Mouse (Mus musculus): ENCODE measurements around the gene Nlgn1. TPM values are rescaled to one million over a fixed set of nuclear protein-coding genes. Genes with fewer than 3 reads are reported as not detected.

The Nlgn1 gene
- total RNA-seq, 2 experiments from 2014 or later, result 0.69 to 0.72 TPM

GRCm38 (mm10) chr3:25897456-25897855 lies 434.8 kb downstream of the Nlgn1 start:
- intact Hi-C loops (cut with DNase I; ENCODE audit: low total_unique reads), result no loop called here
- no peak for DNase-seq

- intact Hi-C loops (cut with DNase I; ENCODE audit: low total_unique reads), result no loop called here
- no peak for DNase-seq
Observed at GRCm38 (mm10) chr3:25884797-25885196, 447.5 kb downstream of the Nlgn1 start.

GRCm38 (mm10) chr3:25869161-25869560 lies 463.1 kb downstream of the Nlgn1 start:
- DNase-seq, result no peak
- intact Hi-C loops (cut with DNase I; ENCODE audit: low total_unique reads), result no loop called here

GRCm38 (mm10) chr3:25858384-25858783 lies 473.9 kb downstream of the Nlgn1 start:
- intact Hi-C loops (cut with DNase I; ENCODE audit: low total_unique reads), result no loop called here

GRCm38 (mm10) chr3:25844686-25845462 lies 487.4 kb downstream of the Nlgn1 start:
- intact Hi-C loops (cut with DNase I; ENCODE audit: low total_unique reads), result no loop called here
- DNase-seq, result no peak

More at GRCm38 (mm10) chr3:25858384-25858783, 473.9 kb downstream of the Nlgn1 start:
- DNase-seq, result no peak

- intact Hi-C loops (cut with DNase I; ENCODE audit: low total_unique reads), result no loop called here
Observed at GRCm38 (mm10) chr3:25830237-25830636, 502.0 kb downstream of the Nlgn1 start.

GRCm38 (mm10) chr3:25813368-25813767 lies 518.9 kb downstream of the Nlgn1 start:
- intact Hi-C loops (cut with DNase I; ENCODE audit: low total_unique reads), result no loop called here
- no peak for DNase-seq

More at GRCm38 (mm10) chr3:25830237-25830636, 502.0 kb downstream of the Nlgn1 start:
- DNase-seq, result no peak

- intact Hi-C loops (cut with DNase I; ENCODE audit: low total_unique reads), result no loop called here
- no peak for DNase-seq
Observed at GRCm38 (mm10) chr3:25807559-25807958, 524.7 kb downstream of the Nlgn1 start.

GRCm38 (mm10) chr3:25781651-25782050 lies 550.6 kb downstream of the Nlgn1 start:
- no peak for DNase-seq
- intact Hi-C loops (cut with DNase I; ENCODE audit: low total_unique reads), result no loop called here

- DNase-seq, result no peak
- intact Hi-C loops (cut with DNase I; ENCODE audit: low total_unique reads), result no loop called here
Observed at GRCm38 (mm10) chr3:25775437-25775836, 556.8 kb downstream of the Nlgn1 start.

- DNase-seq, result no peak
- intact Hi-C loops (cut with DNase I; ENCODE audit: low total_unique reads), result no loop called here
Observed at GRCm38 (mm10) chr3:25773908-25774307, 558.4 kb downstream of the Nlgn1 start.

GRCm38 (mm10) chr3:25773467-25773866 lies 558.8 kb downstream of the Nlgn1 start:
- intact Hi-C loops (cut with DNase I; ENCODE audit: low total_unique reads), result no loop called here
- no peak for DNase-seq

- intact Hi-C loops (cut with DNase I; ENCODE audit: low total_unique reads), result no loop called here
Observed at GRCm38 (mm10) chr3:25763689-25764088, 568.6 kb downstream of the Nlgn1 start.

GRCm38 (mm10) chr3:25757813-25758212 lies 574.4 kb downstream of the Nlgn1 start:
- intact Hi-C loops (cut with DNase I; ENCODE audit: low total_unique reads), result no loop called here
- no peak for DNase-seq

More at GRCm38 (mm10) chr3:25763689-25764088, 568.6 kb downstream of the Nlgn1 start:
- no peak for DNase-seq

GRCm38 (mm10) chr3:25724111-25724510 lies 608.1 kb downstream of the Nlgn1 start:
- DNase-seq, result no peak
- intact Hi-C loops (cut with DNase I; ENCODE audit: low total_unique reads), result no loop called here

- intact Hi-C loops (cut with DNase I; ENCODE audit: low total_unique reads), result no loop called here
- DNase-seq, result no peak
Observed at GRCm38 (mm10) chr3:25721464-25721863, 610.8 kb downstream of the Nlgn1 start.

- no peak for DNase-seq
- intact Hi-C loops (cut with DNase I; ENCODE audit: low total_unique reads), result no loop called here
Observed at GRCm38 (mm10) chr3:25707380-25707779, 624.9 kb downstream of the Nlgn1 start.

- intact Hi-C loops (cut with DNase I; ENCODE audit: low total_unique reads), result no loop called here
- DNase-seq, result no peak
Observed at GRCm38 (mm10) chr3:25697231-25697630, 635.0 kb downstream of the Nlgn1 start.

GRCm38 (mm10) chr3:25688789-25689464 lies 643.3 kb downstream of the Nlgn1 start:
- intact Hi-C loops (cut with DNase I; ENCODE audit: low total_unique reads), result no loop called here
- no peak for DNase-seq

GRCm38 (mm10) chr3:25683696-25684095 lies 648.6 kb downstream of the Nlgn1 start:
- intact Hi-C loops (cut with DNase I; ENCODE audit: low total_unique reads), result no loop called here
- no peak for DNase-seq

- intact Hi-C loops (cut with DNase I; ENCODE audit: low total_unique reads), result no loop called here
- no peak for DNase-seq
Observed at GRCm38 (mm10) chr3:25679373-25679772, 652.9 kb downstream of the Nlgn1 start.

Measured in gastrocnemius, postnatal 14 days (tissue).